In the genomic region with DNA sequence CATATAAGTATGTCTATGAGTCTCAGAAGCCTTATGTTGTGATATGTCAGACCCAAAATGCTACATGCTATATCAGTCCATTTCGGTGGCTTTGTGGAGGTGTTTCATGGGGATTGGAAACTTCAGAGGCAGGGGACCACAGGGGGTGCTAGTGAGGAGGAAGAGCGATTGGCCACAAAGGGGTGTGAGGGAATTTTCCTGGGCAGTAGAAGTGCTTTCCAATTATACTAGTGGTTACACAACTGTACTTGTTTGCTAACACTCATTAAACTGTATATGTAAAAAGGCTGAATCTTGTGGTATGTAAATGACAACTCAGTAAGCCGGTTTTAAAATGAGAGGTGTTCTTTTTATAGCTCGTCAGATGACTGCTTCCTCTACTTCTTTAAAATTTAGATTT, we compare ENCODE assay signal across 28 mouse cellular contexts. TPM values are rescaled to one million over a fixed set of nuclear protein-coding genes. Genes with fewer than 3 reads are reported as not detected.
A peak's percentile ranks its signal among the peaks of the same experiment; 100 is the strongest.
DNase-seq lines count a peak whose midpoint lies in the region; ATAC-seq and TF ChIP-seq lines count a peak whose summit lies in the region.
"Had no signal": no experiment of that assay in that cellular context is flagged by ENCODE, and none has a peak within 500 bp of the region (broad histone marks: within the 10 kb centered on the region; RNA-seq: fewer than 3 reads in every experiment).

No protein-coding gene starts in this region.

- TF ChIP-seq POLR2A in cortical plate, adult 2 months (IDR thresholded peaks at IDR 0.05; ENCODE audit: extremely low read depth, insufficient read depth, low read length), result no peak

- H3K4me3 ChIP-seq in cortical plate, adult 2 months (ENCODE audit: insufficient read depth, low read length), result no peak overlapping the region
- H3K4me3 ChIP-seq: forebrain, embryonic 12.5 days; intestine, embryonic 15.5 days; midbrain, embryonic 15.5 days; myocyte; neural tube, embryonic 13.5 days had no signal

- H3K27ac ChIP-seq in cortical plate, adult 2 months (ENCODE audit: insufficient read depth, low read length), result no peak overlapping the region
- H3K27ac ChIP-seq: forebrain, embryonic 12.5 days; intestine, embryonic 15.5 days; midbrain, embryonic 15.5 days; neural tube, embryonic 13.5 days had no signal

- peak; percentile 97 for ATAC-seq in frontal cortex, adult (ENCODE audit: low TSS enrichment)
- ATAC-seq: hindbrain, embryonic 16.5 days; intestine, embryonic 15.5 days; liver, postnatal 0 days; midbrain, embryonic 15.5 days had no signal

- intact Hi-C loops in left cerebral cortex, postnatal 36 days (cut with DNase I), result no loop called here
- intact Hi-C loops in left cerebral cortex, postnatal 4 days (cut with DNase I), result no loop called here
- intact Hi-C loops in gastrocnemius, postnatal 36 days (cut with DNase I), result no loop called here

- H3K4me1 ChIP-seq in cortical plate, adult 2 months (ENCODE audit: control insufficient read depth, insufficient read depth, low read length), result no peaks in the 10 kb centered on the region; the same call in 1 of the 2 replicates
- H3K4me1 ChIP-seq: forebrain, embryonic 12.5 days; intestine, embryonic 15.5 days; midbrain, embryonic 15.5 days; neural tube, embryonic 13.5 days had no signal

- 0 out of 2 replicates have a peak, but pooled peaks have one; percentile 9 for TF ChIP-seq CTCF in cortical plate, adult 2 months (IDR thresholded peaks at IDR 0.05; ENCODE audit: extremely low read depth, insufficient read depth, low read length)

- DNase-seq in frontal cortex, postnatal 25 days (ENCODE audit: low spot score in 2 of 2), result no peak
- peak; percentile 15 to 18 for DNase-seq in left cerebral cortex, postnatal 36 days (ENCODE audit: low spot score in 2 of 2)
- no peak for DNase-seq in left cerebral cortex, postnatal 4 days
- peak; percentile 47 for DNase-seq in A20 (ENCODE audit: low read depth, low spot score)
- DNase-seq in kidney, postnatal 14 days, result no peak
- no peak for DNase-seq in gastrocnemius, postnatal 36 days
- DNase-seq: adrenal gland, adult 2 months; cerebellum, adult 11-12 months; cerebellum, postnatal 10 days; gastrocnemius, postnatal 25 days; kidney, adult 8-10 months; kidney, postnatal 10 days; layer of hippocampus, postnatal 36 days; liver, postnatal 0 days; lung, postnatal 36 days; retina, postnatal 1 day; thymus, postnatal 4 days had no signal

RNA-seq across cellular contexts. Expression of a gene that starts 8.1 kb away (rescaled TPM):
- 10 to 100 TPM; 92.5 to 96.3 TPM for total RNA-seq in left cerebral cortex, postnatal 36 days (2021)
- total RNA-seq in left cerebral cortex, postnatal 4 days (2021), result 10 to 100 TPM; 81.4 to 95.0 TPM
- polyA plus RNA-seq in cortical plate, adult 2 months (2012; rRNA removed), result 305 and 307 TPM in 2 replicates
- 10 to 100 TPM; 52.9 to 57.6 TPM for total RNA-seq in gastrocnemius, postnatal 36 days (2021)

RNA-seq across cellular contexts. Expression of a gene that starts 54.1 kb away (rescaled TPM):
- total RNA-seq in left cerebral cortex, postnatal 36 days (2021), result 100 to 1,000 TPM; 246 to 266 TPM
- total RNA-seq in left cerebral cortex, postnatal 4 days (2021), result 100 to 1,000 TPM; 258 to 291 TPM
- polyA plus RNA-seq in cortical plate, adult 2 months (2012; rRNA removed), result 98.1 and 101 TPM in 2 replicates
- 1 to 10 TPM; 2.2 to 2.3 TPM for total RNA-seq in gastrocnemius, postnatal 36 days (2021)
- total RNA-seq: hematopoietic stem cell, adult 5-6 weeks; megakaryocyte-erythroid progenitor cell, adult 5-6 weeks had no signal
- polyA plus RNA-seq: G1E; liver, postnatal 0 days had no signal

Comparison
In these comparisons a context has a peak if more than half of its experiments do, and no peak if none do; other contexts are left out.
1. DNase-seq: peak in left cerebral cortex, postnatal 36 days (2 of 2) and A20 (single experiment); none in frontal cortex, postnatal 25 days (0 of 2), left cerebral cortex, postnatal 4 days (single experiment), kidney, postnatal 14 days (single experiment) and gastrocnemius, postnatal 36 days (0 of 2).
2. RNA of a gene that starts 54.1 kb away (total RNA-seq): 258 to 291 TPM in left cerebral cortex, postnatal 4 days and 246 to 266 TPM in left cerebral cortex, postnatal 36 days; 2.2 to 2.3 TPM in gastrocnemius, postnatal 36 days; every median in the first group is over 10 times any median in the second.